Mouse (Mus musculus): Measurements from ENCODE around the gene Ccl11. TPM values are rescaled to one million over a fixed set of nuclear protein-coding genes. Genes with fewer than 3 reads are reported as not detected.

Gene Ccl11
- polyA plus RNA-seq, 1 experiment from 2014 or later: not detected

DNA sequence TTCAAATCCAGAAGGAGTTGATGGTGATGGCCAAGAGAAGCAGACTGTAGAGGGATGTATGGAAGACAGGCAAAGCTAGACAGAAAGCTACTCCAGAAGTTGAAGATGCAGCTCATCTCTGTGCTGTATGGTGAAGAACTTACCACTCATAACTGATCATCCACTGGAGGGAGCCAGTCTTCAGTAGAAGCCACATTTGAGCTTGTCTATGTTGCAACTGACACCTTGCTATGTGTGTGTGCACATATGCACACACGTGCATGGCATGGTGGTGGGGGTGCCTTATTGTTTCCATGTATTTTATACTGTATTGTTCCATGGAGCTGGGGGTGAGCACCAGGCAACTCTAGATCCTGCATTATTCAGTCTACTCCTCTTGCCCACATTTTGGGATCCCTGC is 14.8 kb downstream of the Ccl11 start:
- no peaks in the 10 kb centered on the region for H3K4me1 ChIP-seq (ENCODE audit: control insufficient read depth, insufficient read depth, low read length)
- 76% methylated on average over 1 of the region's 1 CpGs for WGBS
- no peak for DNase-seq

DNA sequence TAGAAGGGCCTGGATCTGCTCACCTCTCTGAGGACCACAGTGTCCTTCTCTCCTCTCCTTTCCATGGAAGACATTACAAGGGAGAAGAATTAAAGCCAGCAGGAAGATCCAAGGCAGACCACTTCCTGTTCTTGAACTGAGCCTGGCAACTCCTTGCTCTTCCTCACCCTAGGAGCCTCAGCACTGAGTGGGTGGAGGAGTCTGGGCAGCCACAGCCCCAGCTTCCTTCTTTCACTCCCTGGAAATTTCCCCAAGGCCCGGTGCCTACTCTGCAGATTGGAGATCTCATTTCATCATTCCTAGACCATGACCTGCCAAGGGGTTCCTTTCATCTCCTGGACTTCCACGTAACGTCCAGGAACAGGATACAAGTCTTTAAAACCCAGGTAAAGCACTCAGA is 15.4 kb downstream of the Ccl11 start:
- Histone ChIP-seq H3K4me2 (ENCODE audit: low read length) (no peak overlapping the region), H3K27ac (replicated peaks; ENCODE audit: low read depth, low read length) (no peak overlapping the region), H3K27me3 (ENCODE audit: control insufficient read depth, insufficient read depth, low read length) (no peaks in the 10 kb centered on the region), H3K4me1 (ENCODE audit: control insufficient read depth, insufficient read depth, low read length) (no peaks in the 10 kb centered on the region), H3K36me3 (ENCODE audit: control insufficient read depth, insufficient read depth, low read length) (no peaks in the 10 kb centered on the region), H3K4me3 (replicated peaks; ENCODE audit: low read depth, low read length) (no peak overlapping the region), H3K9ac (replicated peaks; ENCODE audit: low read length) (no peak overlapping the region), H3K9me3 (ENCODE audit: control insufficient read depth, low read length) (no peaks in the 10 kb centered on the region)
- ATAC-seq (ENCODE audit: low FRiP score, low TSS enrichment) (no peak), DNase-seq (no peak)
- 78% methylated on average over 3 of the region's 3 CpGs for WGBS

More for the DNA sequence above, 14.8 kb downstream of the Ccl11 start:
- H3K9ac ChIP-seq (replicated peaks; ENCODE audit: low read length): no peak overlapping the region
- no peak overlapping the region for H3K4me2 ChIP-seq (ENCODE audit: low read length)
- no peak overlapping the region for H3K4me3 ChIP-seq (replicated peaks; ENCODE audit: low read depth, low read length)
- no peak for ATAC-seq (ENCODE audit: low FRiP score, low TSS enrichment)
- no peaks in the 10 kb centered on the region for H3K36me3 ChIP-seq (ENCODE audit: control insufficient read depth, insufficient read depth, low read length)
- no peak overlapping the region for H3K27ac ChIP-seq (replicated peaks; ENCODE audit: low read depth, low read length)
- H3K27me3 ChIP-seq (ENCODE audit: control insufficient read depth, insufficient read depth, low read length): no peaks in the 10 kb centered on the region
- no peaks in the 10 kb centered on the region for H3K9me3 ChIP-seq (ENCODE audit: control insufficient read depth, low read length)

- no peaks in the 10 kb centered on the region for H3K36me3 ChIP-seq (ENCODE audit: control insufficient read depth, insufficient read depth, low read length)
- no peak overlapping the region for H3K27ac ChIP-seq (replicated peaks; ENCODE audit: low read depth, low read length)
- WGBS: 88% methylated on average over 3 of the region's 3 CpGs
- ATAC-seq (ENCODE audit: low FRiP score, low TSS enrichment) (no peak), DNase-seq (no peak)
- H3K9me3 ChIP-seq (ENCODE audit: control insufficient read depth, low read length): no peaks in the 10 kb centered on the region
- H3K27me3 ChIP-seq (ENCODE audit: control insufficient read depth, insufficient read depth, low read length): no peaks in the 10 kb centered on the region
- H3K9ac ChIP-seq (replicated peaks; ENCODE audit: low read length): no peak overlapping the region
- H3K4me2 ChIP-seq (ENCODE audit: low read length): no peak overlapping the region
- no peaks in the 10 kb centered on the region for H3K4me1 ChIP-seq (ENCODE audit: control insufficient read depth, insufficient read depth, low read length)
- no peak overlapping the region for H3K4me3 ChIP-seq (replicated peaks; ENCODE audit: low read depth, low read length)
These were observed 16.1 kb downstream of the Ccl11 start for GRCm38 (mm10) chr11:82073686-82074085.

GRCm38 (mm10) chr11:82077031-82077430 is 19.4 kb downstream of the Ccl11 start:
- H3K4me1 ChIP-seq (ENCODE audit: control insufficient read depth, insufficient read depth, low read length): no peaks in the 10 kb centered on the region
- H3K27ac ChIP-seq (replicated peaks; ENCODE audit: low read depth, low read length): no peak overlapping the region
- no peak overlapping the region for H3K9ac ChIP-seq (replicated peaks; ENCODE audit: low read length)
- H3K36me3 ChIP-seq (ENCODE audit: control insufficient read depth, insufficient read depth, low read length): no peaks in the 10 kb centered on the region
- H3K4me3 ChIP-seq (replicated peaks; ENCODE audit: low read depth, low read length): no peak overlapping the region
- no peak overlapping the region for H3K4me2 ChIP-seq (ENCODE audit: low read length)
- no peak for ATAC-seq (ENCODE audit: low FRiP score, low TSS enrichment)
- no peaks in the 10 kb centered on the region for H3K9me3 ChIP-seq (ENCODE audit: control insufficient read depth, low read length)
- WGBS: 82% methylated on average over 3 of the region's 3 CpGs
- no peaks in the 10 kb centered on the region for H3K27me3 ChIP-seq (ENCODE audit: control insufficient read depth, insufficient read depth, low read length)
- DNase-seq: no peak

- ATAC-seq (ENCODE audit: low FRiP score, low TSS enrichment) (no peak), DNase-seq (no peak)
- Histone ChIP-seq H3K27me3 (ENCODE audit: control insufficient read depth, insufficient read depth, low read length) (no peaks in the 10 kb centered on the region), H3K9ac (replicated peaks; ENCODE audit: low read length) (no peak overlapping the region), H3K9me3 (ENCODE audit: control insufficient read depth, low read length) (no peaks in the 10 kb centered on the region), H3K4me3 (replicated peaks; ENCODE audit: low read depth, low read length) (no peak overlapping the region), H3K4me1 (ENCODE audit: control insufficient read depth, insufficient read depth, low read length) (no peaks in the 10 kb centered on the region), H3K27ac (replicated peaks; ENCODE audit: low read depth, low read length) (no peak overlapping the region), H3K4me2 (ENCODE audit: low read length) (no peak overlapping the region), H3K36me3 (ENCODE audit: control insufficient read depth, insufficient read depth, low read length) (no peaks in the 10 kb centered on the region)
These were observed 20.6 kb downstream of the Ccl11 start for GRCm38 (mm10) chr11:82078136-82078730.

- no peak overlapping the region for H3K4me2 ChIP-seq (ENCODE audit: low read length)
- H3K27ac ChIP-seq (replicated peaks; ENCODE audit: low read depth, low read length): no peak overlapping the region
- ATAC-seq (ENCODE audit: low FRiP score, low TSS enrichment) (no peak), DNase-seq (no peak)
- 81% methylated on average over 3 of the region's 3 CpGs for WGBS
- no peaks in the 10 kb centered on the region for H3K27me3 ChIP-seq (ENCODE audit: control insufficient read depth, insufficient read depth, low read length)
- H3K4me1 ChIP-seq (ENCODE audit: control insufficient read depth, insufficient read depth, low read length): no peaks in the 10 kb centered on the region
- H3K9ac ChIP-seq (replicated peaks; ENCODE audit: low read length): no peak overlapping the region
- no peaks in the 10 kb centered on the region for H3K36me3 ChIP-seq (ENCODE audit: control insufficient read depth, insufficient read depth, low read length)
- H3K9me3 ChIP-seq (ENCODE audit: control insufficient read depth, low read length): no peaks in the 10 kb centered on the region
- H3K4me3 ChIP-seq (replicated peaks; ENCODE audit: low read depth, low read length): no peak overlapping the region
These were observed 23.2 kb downstream of the Ccl11 start for GRCm38 (mm10) chr11:82080865-82081264.

GRCm38 (mm10) chr11:82084360-82084759 is 26.7 kb downstream of the Ccl11 start:
- no peaks in the 10 kb centered on the region for H3K36me3 ChIP-seq (ENCODE audit: control insufficient read depth, insufficient read depth, low read length)
- H3K27me3 ChIP-seq (ENCODE audit: control insufficient read depth, insufficient read depth, low read length): no peaks in the 10 kb centered on the region
- H3K4me2 ChIP-seq (ENCODE audit: low read length): no peak overlapping the region
- no peak for ATAC-seq (ENCODE audit: low FRiP score, low TSS enrichment)
- 89% methylated on average over 3 of the region's 3 CpGs for WGBS
- H3K27ac ChIP-seq (replicated peaks; ENCODE audit: low read depth, low read length): no peak overlapping the region
- no peak for DNase-seq
- H3K4me3 ChIP-seq (replicated peaks; ENCODE audit: low read depth, low read length): no peak overlapping the region
- H3K9me3 ChIP-seq (ENCODE audit: control insufficient read depth, low read length): no peaks in the 10 kb centered on the region
- H3K9ac ChIP-seq (replicated peaks; ENCODE audit: low read length): no peak overlapping the region
- no peaks in the 10 kb centered on the region for H3K4me1 ChIP-seq (ENCODE audit: control insufficient read depth, insufficient read depth, low read length)

- Histone ChIP-seq H3K27me3 (ENCODE audit: control insufficient read depth, insufficient read depth, low read length) (no peaks in the 10 kb centered on the region), H3K27ac (replicated peaks; ENCODE audit: low read depth, low read length) (no peak overlapping the region), H3K4me1 (ENCODE audit: control insufficient read depth, insufficient read depth, low read length) (no peaks in the 10 kb centered on the region), H3K36me3 (ENCODE audit: control insufficient read depth, insufficient read depth, low read length) (no peaks in the 10 kb centered on the region), H3K4me3 (replicated peaks; ENCODE audit: low read depth, low read length) (no peak overlapping the region), H3K9ac (replicated peaks; ENCODE audit: low read length) (no peak overlapping the region), H3K4me2 (ENCODE audit: low read length) (no peak overlapping the region), H3K9me3 (ENCODE audit: control insufficient read depth, low read length) (no peaks in the 10 kb centered on the region)
- ATAC-seq (ENCODE audit: low FRiP score, low TSS enrichment) (no peak), DNase-seq (no peak)
- WGBS: 90% methylated on average over 10 of the region's 10 CpGs
These were observed 42.1 kb downstream of the Ccl11 start for GRCm38 (mm10) chr11:82099511-82100323.

GRCm38 (mm10) chr11:82101087-82101486 is 43.5 kb downstream of the Ccl11 start:
- Histone ChIP-seq H3K9ac (replicated peaks; ENCODE audit: low read length) (no peak overlapping the region), H3K27ac (replicated peaks; ENCODE audit: low read depth, low read length) (no peak overlapping the region), H3K4me2 (ENCODE audit: low read length) (no peak overlapping the region), H3K4me1 (ENCODE audit: control insufficient read depth, insufficient read depth, low read length) (no peaks in the 10 kb centered on the region), H3K27me3 (ENCODE audit: control insufficient read depth, insufficient read depth, low read length) (no peaks in the 10 kb centered on the region), H3K36me3 (ENCODE audit: control insufficient read depth, insufficient read depth, low read length) (no peaks in the 10 kb centered on the region), H3K9me3 (ENCODE audit: control insufficient read depth, low read length) (no peaks in the 10 kb centered on the region; the same call in 1 of the 2 replicates), H3K4me3 (replicated peaks; ENCODE audit: low read depth, low read length) (no peak overlapping the region)
- ATAC-seq (ENCODE audit: low FRiP score, low TSS enrichment) (no peak), DNase-seq (no peak)
- 82% methylated on average over 4 of the region's 4 CpGs for WGBS
